Mouse (Mus musculus): ENCODE results near the gene Hist1h4c. TPM values are rescaled to one million over a fixed set of nuclear protein-coding genes. Genes with fewer than 3 reads are reported as not detected.

Gene Hist1h4c
- total and polyA plus RNA-seq, 3 experiments = 2.2 to 240 (median 123) TPM

- Histone ChIP-seq H3K36me3 (replicated peaks) (no peaks in the 10 kb centered on the region), H3K4me1 (ENCODE audit: insufficient read depth, low read depth, low read length) (peaks cover 40% of the 10 kb centered on the region), H3K27me3 (ENCODE audit: insufficient read depth, low read length) (no peaks in the 10 kb centered on the region), H3K9me3 (replicated peaks) (no peaks in the 10 kb centered on the region), H3K4me3 (ENCODE audit: low read depth, low read length) (peak overlapping the region; percentile 65; the same call in 1 of the 2 replicates)
- DNase-seq (ENCODE audit: low spot score) (no peak), ATAC-seq (ENCODE audit: extremely low read depth, insufficient number of reproducible peaks, low FRiP score, poor library complexity, severe bottlenecking) (no peak)
- TF ChIP-seq GATA1 (IDR thresholded peaks at IDR 0.05; ENCODE audit: borderline replicate concordance, low read length) (no peak), TAL1 (conservative IDR thresholded peaks at IDR 0.05; ENCODE audit: low read depth, low read length) (no peak), CTCF (IDR thresholded peaks at IDR 0.05; ENCODE audit: low read depth, low read length) (no peak), GATA2 (IDR thresholded peaks at IDR 0.05; ENCODE audit: borderline replicate concordance, low read depth, low read length) (no peak), POLR2AphosphoS5 (IDR thresholded peaks at IDR 0.05; ENCODE audit: insufficient replicate concordance, low read depth, low read length) (peak; percentile 48)
These were observed 46.4 kb upstream of the Hist1h4c start for GRCm38 (mm10) chr13:23744421-23745380.

- no peak for ATAC-seq (ENCODE audit: extremely low read depth, insufficient number of reproducible peaks, low FRiP score, poor library complexity, severe bottlenecking)
- Histone ChIP-seq H3K9me3 (replicated peaks) (no peaks in the 10 kb centered on the region), H3K36me3 (replicated peaks) (no peaks in the 10 kb centered on the region), H3K27me3 (ENCODE audit: insufficient read depth, low read length) (no peaks in the 10 kb centered on the region), H3K4me1 (ENCODE audit: insufficient read depth, low read depth, low read length) (peaks cover 35% of the 10 kb centered on the region), H3K4me3 (ENCODE audit: low read depth, low read length) (no peak overlapping the region)
- TF ChIP-seq POLR2AphosphoS5 (IDR thresholded peaks at IDR 0.05; ENCODE audit: insufficient replicate concordance, low read depth, low read length) (peak; percentile 97; the same call in 1 of the 2 replicates), GATA1 (IDR thresholded peaks at IDR 0.05; ENCODE audit: borderline replicate concordance, low read length) (no peak), TAL1 (conservative IDR thresholded peaks at IDR 0.05; ENCODE audit: low read depth, low read length) (no peak), GATA2 (IDR thresholded peaks at IDR 0.05; ENCODE audit: borderline replicate concordance, low read depth, low read length) (no peak), CTCF (IDR thresholded peaks at IDR 0.05; ENCODE audit: low read depth, low read length) (no peak)
- DNase-seq (ENCODE audit: low spot score) = no peak
These were observed 45.7 kb upstream of the Hist1h4c start for GRCm38 (mm10) chr13:23743963-23744362.

- no peaks in the 10 kb centered on the region for H3K9me3 ChIP-seq (replicated peaks)
- H3K4me1 ChIP-seq (ENCODE audit: insufficient read depth, low read depth, low read length) = peaks cover 29% of the 10 kb centered on the region
- TF ChIP-seq POLR2AphosphoS5 (IDR thresholded peaks at IDR 0.05; ENCODE audit: insufficient replicate concordance, low read depth, low read length) = 0 out of 2 replicates have a peak, but pooled peaks have one; percentile 90
- no peak for TF ChIP-seq GATA2 (IDR thresholded peaks at IDR 0.05; ENCODE audit: borderline replicate concordance, low read depth, low read length)
- H3K4me3 ChIP-seq (ENCODE audit: low read depth, low read length) = no peak overlapping the region
- H3K36me3 ChIP-seq (replicated peaks) = no peaks in the 10 kb centered on the region
- ATAC-seq (ENCODE audit: extremely low read depth, insufficient number of reproducible peaks, low FRiP score, poor library complexity, severe bottlenecking) (no peak), DNase-seq (ENCODE audit: low spot score) (no peak)
- no peaks in the 10 kb centered on the region for H3K27me3 ChIP-seq (ENCODE audit: insufficient read depth, low read length)
These were observed 45.0 kb upstream of the Hist1h4c start for GRCm38 (mm10) chr13:23743215-23743614.

- no peak for DNase-seq (ENCODE audit: low spot score)
- no peak for ATAC-seq (ENCODE audit: extremely low read depth, insufficient number of reproducible peaks, low FRiP score, poor library complexity, severe bottlenecking)
These were observed 43.8 kb upstream of the Hist1h4c start for GRCm38 (mm10) chr13:23742007-23742406.

GRCm38 (mm10) chr13:23740910-23741309, 42.7 kb upstream of the Hist1h4c start:
- Histone ChIP-seq H3K4me1 (ENCODE audit: insufficient read depth, low read depth, low read length) (peaks cover 26% of the 10 kb centered on the region), H3K36me3 (replicated peaks) (no peaks in the 10 kb centered on the region), H3K4me3 (ENCODE audit: low read depth, low read length) (no peak overlapping the region; the same call in 1 of the 2 replicates), H3K9me3 (replicated peaks) (no peaks in the 10 kb centered on the region), H3K27me3 (ENCODE audit: insufficient read depth, low read length) (no peaks in the 10 kb centered on the region)
- ATAC-seq (ENCODE audit: extremely low read depth, insufficient number of reproducible peaks, low FRiP score, poor library complexity, severe bottlenecking) (no peak), DNase-seq (ENCODE audit: low spot score) (no peak)
- TF ChIP-seq CTCF (IDR thresholded peaks at IDR 0.05; ENCODE audit: low read depth, low read length) (no peak), POLR2AphosphoS5 (IDR thresholded peaks at IDR 0.05; ENCODE audit: insufficient replicate concordance, low read depth, low read length) (no peak), GATA1 (IDR thresholded peaks at IDR 0.05; ENCODE audit: borderline replicate concordance, low read length) (no peak), GATA2 (IDR thresholded peaks at IDR 0.05; ENCODE audit: borderline replicate concordance, low read depth, low read length) (no peak), TAL1 (conservative IDR thresholded peaks at IDR 0.05; ENCODE audit: low read depth, low read length) (no peak)

More at GRCm38 (mm10) chr13:23742007-23742406, 43.8 kb upstream of the Hist1h4c start:
- Histone ChIP-seq H3K36me3 (replicated peaks) (no peaks in the 10 kb centered on the region), H3K27me3 (ENCODE audit: insufficient read depth, low read length) (no peaks in the 10 kb centered on the region), H3K4me1 (ENCODE audit: insufficient read depth, low read depth, low read length) (peaks cover 28% of the 10 kb centered on the region), H3K9me3 (replicated peaks) (no peaks in the 10 kb centered on the region), H3K4me3 (ENCODE audit: low read depth, low read length) (no peak overlapping the region)
- no peak for TF ChIP-seq GATA2 (IDR thresholded peaks at IDR 0.05; ENCODE audit: borderline replicate concordance, low read depth, low read length)
- peak; percentile 57; the same call in 1 of the 2 replicates for TF ChIP-seq POLR2AphosphoS5 (IDR thresholded peaks at IDR 0.05; ENCODE audit: insufficient replicate concordance, low read depth, low read length)
- no peak for TF ChIP-seq TAL1 (conservative IDR thresholded peaks at IDR 0.05; ENCODE audit: low read depth, low read length)

- Histone ChIP-seq H3K4me3 (ENCODE audit: low read depth, low read length) (peak overlapping the region; percentile 71), H3K36me3 (replicated peaks) (no peaks in the 10 kb centered on the region), H3K27me3 (ENCODE audit: insufficient read depth, low read length) (no peaks in the 10 kb centered on the region), H3K9me3 (replicated peaks) (no peaks in the 10 kb centered on the region), H3K4me1 (ENCODE audit: insufficient read depth, low read depth, low read length) (peaks cover 24% of the 10 kb centered on the region)
- ATAC-seq (ENCODE audit: extremely low read depth, insufficient number of reproducible peaks, low FRiP score, poor library complexity, severe bottlenecking) = no peak
- peak; percentile 19; the same call in 1 of the 2 replicates for TF ChIP-seq POLR2AphosphoS5 (IDR thresholded peaks at IDR 0.05; ENCODE audit: insufficient replicate concordance, low read depth, low read length)
- no peak for TF ChIP-seq TAL1 (conservative IDR thresholded peaks at IDR 0.05; ENCODE audit: low read depth, low read length)
- DNase-seq (ENCODE audit: low spot score) = no peak
These were observed 42.1 kb upstream of the Hist1h4c start for GRCm38 (mm10) chr13:23740256-23740840.
